Mouse (Mus musculus) thymus, postnatal 14 days (tissue): Measurements from ENCODE around the gene Arpc2.
A peak's percentile ranks its signal among the peaks of the same experiment; 100 is the strongest.

Source experiments
- DNase-seq: peaks from one replicate; pipeline ENCODE4 v3.0.0; 2021

The Arpc2 gene

DNA sequence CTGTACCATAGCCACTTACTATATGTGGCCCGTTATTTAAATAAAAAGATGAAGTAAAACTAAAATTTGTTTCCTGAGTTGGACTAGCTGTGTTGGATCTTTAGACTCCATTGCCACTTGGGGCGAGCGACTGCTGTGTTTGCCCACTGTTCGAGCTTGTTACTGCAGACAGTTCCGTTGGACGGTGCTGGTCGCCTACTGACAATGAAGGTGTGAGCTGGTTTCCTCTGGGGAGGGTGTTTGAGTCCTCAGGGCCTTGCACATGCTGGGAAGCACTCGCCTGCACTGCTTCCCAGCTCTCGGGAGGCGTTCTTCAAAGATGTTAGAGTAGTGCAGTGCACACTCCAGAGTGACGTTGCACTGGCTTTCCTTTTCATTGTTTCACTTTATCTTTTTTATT, 3.7 kb downstream of the Arpc2 start:
- DNase-seq, result peak; percentile 35

GRCm38 (mm10) chr1:74240311-74240710, 4.4 kb downstream of the Arpc2 start:
- no peak for DNase-seq

- DNase-seq, result no peak
These were observed 4.9 kb downstream of the Arpc2 start for GRCm38 (mm10) chr1:74240832-74241231.

- DNase-seq, result no peak
These were observed 9.6 kb downstream of the Arpc2 start for GRCm38 (mm10) chr1:74245525-74245924.

- DNase-seq, result peak; percentile 58
These were observed 12.9 kb downstream of the Arpc2 start for GRCm38 (mm10) chr1:74248799-74249198.

- DNase-seq, result peak; percentile 49
These were observed 13.6 kb downstream of the Arpc2 start for GRCm38 (mm10) chr1:74249331-74249980.

GRCm38 (mm10) chr1:74250096-74250495, 14.2 kb downstream of the Arpc2 start:
- no peak for DNase-seq

DNA sequence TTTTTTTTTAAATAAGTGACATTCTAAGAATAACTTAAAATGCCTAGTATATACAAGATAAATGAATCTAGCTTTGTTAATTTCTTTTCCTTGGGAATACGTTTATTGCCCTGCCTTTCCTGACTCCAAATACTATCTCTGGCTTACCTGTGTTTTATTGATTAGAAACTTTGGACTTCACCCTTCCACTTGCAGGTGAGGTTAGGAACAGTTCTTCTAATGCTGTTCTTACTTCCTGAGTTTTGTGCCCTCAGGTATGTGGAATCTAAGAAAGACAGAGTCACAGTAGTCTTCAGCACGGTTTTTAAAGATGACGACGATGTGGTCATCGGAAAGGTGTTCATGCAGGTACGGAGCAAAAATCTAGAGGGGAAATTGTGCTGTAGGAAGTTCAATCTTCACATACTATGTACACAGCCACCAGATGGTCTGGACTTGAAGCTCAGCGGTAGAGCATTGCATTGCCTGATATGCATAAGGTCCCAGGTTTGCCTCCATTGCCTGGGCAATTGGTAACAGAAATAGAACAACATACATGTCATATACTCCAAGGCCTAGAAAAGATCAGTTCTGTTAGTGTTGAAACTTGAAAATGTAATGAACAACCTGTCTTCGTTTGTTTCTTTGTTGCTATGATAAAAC, 19.9 kb downstream of the Arpc2 start:
- no peak for DNase-seq

- no peak for DNase-seq
These were observed 20.9 kb downstream of the Arpc2 start for GRCm38 (mm10) chr1:74256782-74257181.

DNA sequence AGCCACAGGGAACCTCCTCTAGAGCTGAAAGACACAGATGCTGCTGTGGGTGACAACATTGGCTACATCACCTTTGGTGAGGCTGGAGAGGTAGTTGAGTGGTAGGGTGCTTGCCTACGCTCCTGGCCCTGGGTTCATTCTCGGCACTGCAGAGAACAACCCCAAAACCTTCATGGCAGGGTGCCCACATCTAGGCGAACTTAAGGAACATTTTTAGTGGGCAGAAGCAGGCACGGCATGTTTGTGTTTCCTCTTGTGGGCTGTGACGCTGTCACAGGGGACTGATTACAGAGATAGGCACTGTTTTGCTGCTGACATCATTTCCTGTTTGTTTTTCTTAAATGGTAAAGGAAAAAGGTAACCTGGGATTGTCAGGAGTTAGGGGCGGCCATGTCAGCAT, 26.6 kb downstream of the Arpc2 start:
- DNase-seq, result no peak

GRCm38 (mm10) chr1:74268750-74269149, 32.9 kb downstream of the Arpc2 start:
- DNase-seq, result no peak

GRCm38 (mm10) chr1:74271659-74272058, 35.8 kb downstream of the Arpc2 start:
- DNase-seq, result no peak

- DNase-seq, result no peak
These were observed 39.1 kb downstream of the Arpc2 start for GRCm38 (mm10) chr1:74275015-74275414.

- no peak for DNase-seq
These were observed 41.2 kb downstream of the Arpc2 start for GRCm38 (mm10) chr1:74277041-74277440.

- DNase-seq, result no peak
These were observed 42.1 kb downstream of the Arpc2 start for GRCm38 (mm10) chr1:74277883-74278537.

DNA sequence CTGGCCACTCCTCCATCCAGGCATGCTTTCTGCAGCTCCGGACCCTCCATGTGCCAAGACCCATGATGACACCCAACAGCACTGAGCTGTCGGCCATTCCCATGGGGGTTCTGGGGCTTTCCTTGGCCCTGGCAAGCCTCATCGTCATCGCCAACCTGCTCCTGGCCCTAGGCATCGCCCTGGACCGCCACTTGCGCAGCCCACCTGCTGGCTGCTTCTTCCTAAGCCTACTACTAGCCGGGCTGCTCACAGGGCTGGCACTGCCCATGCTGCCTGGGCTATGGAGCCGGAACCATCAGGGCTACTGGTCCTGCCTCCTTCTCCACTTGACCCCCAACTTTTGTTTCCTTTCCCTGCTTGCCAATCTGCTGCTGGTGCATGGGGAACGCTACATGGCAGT, 42.7 kb downstream of the Arpc2 start, which contains the start of gene Gpbar1:
Gene Gpbar1, plus strand, starts transcription at position 13 of the 400 bp plus-strand sequence.
- DNase-seq, result no peak

DNA sequence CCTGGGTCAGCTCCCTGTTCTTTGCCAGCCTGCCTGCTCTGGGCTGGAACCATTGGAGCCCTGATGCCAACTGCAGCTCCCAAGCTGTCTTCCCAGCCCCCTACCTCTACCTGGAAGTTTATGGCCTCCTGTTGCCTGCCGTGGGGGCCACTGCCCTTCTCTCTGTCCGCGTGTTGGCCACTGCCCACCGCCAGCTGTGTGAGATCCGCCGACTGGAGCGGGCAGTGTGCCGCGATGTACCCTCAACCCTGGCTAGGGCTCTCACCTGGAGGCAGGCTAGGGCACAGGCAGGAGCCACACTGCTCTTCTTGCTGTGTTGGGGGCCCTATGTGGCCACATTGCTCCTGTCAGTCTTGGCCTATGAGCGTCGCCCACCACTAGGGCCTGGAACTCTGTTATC, 43.1 kb downstream of the Arpc2 start:
- no peak for DNase-seq

DNA sequence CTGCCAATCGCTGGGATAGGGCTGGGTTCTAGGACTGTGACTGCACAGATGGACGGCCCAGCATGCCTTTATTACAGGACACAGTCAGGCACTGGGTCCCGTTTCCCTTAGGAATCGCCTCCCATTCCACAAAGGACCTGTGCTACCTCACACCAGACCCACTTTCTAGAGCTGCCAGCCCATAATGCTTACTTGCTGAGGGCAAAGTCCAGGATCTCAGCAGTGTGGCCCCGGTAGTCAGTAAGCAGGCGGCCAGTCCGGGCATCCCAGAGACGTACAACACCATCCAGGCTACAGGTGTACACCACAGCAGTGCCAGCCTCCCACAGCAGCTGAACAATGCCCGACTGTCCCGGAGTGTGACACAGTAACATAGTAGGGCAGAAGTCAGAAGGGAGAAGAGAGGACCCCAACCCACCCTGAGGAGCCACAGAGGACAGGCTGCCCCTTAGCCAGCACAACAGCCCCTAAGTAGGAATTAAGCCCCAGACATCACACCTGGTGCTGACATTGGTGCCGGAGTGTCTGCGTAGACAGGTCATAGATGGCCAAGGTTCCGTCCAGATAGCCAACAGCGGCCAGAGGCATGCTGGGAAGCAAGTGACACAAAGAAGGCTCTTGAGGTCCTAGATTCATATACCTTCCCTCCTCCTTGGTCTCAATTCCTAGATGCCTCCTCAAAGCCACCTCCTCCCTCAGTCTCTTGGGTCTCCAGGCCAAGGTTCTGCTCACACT, 44.9 kb downstream of the Arpc2 start:
- DNase-seq, result no peak

GRCm38 (mm10) chr1:74281372-74281771, 45.5 kb downstream of the Arpc2 start:
- DNase-seq, result no peak

- DNase-seq, result no peak
These were observed 46.0 kb downstream of the Arpc2 start for GRCm38 (mm10) chr1:74281886-74282285.

DNA sequence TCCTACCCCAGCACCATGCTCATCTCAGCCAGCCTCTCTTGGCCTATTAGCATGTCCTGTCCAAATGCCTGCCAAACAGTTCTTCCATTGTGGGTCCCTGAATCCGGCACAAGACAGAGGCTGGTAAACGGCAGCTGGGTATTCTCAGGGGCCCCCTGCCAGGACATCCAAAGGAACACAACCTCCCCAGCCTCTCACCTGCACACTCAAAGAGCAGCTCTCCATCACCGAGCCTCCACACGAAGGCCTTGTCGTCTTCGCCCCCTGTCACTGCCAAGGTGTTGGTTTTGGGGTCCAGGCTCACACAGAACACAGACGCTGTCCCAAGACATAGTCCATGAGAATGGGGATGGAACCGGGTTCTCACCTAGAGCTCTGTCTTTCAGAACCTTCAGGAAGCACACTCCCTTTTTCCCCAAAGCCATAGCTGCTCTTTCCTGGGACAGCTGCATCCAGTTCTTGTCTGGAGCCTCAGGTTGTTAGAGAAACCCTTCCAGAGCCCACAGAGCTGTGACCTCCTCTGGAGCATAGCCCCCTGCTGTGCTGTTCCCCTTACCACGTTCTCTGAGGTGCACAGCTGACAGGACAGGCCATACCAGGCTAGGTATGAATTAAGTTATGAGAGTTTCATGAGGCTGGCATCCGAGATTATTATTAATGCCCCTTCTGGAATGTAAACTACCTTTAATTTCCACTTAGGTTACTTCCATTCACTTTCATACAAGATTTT, 47.2 kb downstream of the Arpc2 start:
- no peak for DNase-seq

DNA sequence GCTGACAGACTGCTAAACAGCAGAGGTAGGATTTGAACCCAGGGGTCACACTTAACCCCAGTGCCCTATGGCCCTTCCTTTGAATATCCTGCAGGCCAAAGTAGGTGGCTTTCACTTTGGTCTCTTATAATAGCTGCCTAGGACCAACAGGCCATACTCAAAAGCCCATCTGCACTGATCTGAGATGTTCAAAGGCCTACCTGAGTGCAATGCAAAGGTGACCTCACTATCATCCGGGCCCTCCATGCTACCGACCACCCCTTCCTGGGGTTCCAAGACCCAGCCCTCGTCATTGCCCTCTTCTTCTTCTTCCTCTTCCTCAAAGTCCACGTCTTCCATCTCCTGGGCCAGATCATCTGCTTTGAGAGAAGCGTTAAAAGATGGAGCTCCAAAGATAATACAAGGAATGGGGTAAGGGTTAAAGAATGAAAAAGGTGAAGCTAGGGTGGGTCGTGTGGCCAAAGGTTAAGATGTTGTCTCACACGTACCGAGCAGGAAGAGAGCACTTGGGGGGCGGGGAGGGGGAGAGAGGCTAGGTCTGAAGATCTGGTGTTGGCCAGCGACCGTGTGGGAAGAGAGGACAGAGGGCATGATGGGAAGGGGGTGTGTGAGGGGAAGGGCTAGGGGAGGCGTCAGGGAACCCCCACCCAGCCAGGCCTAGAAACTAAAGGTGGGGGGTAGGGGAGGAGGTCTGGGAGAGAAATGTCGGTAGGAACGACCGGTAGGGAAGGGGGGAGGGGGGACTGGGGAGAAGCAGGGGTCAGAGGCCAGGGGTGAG, 48.0 kb downstream of the Arpc2 start:
- peak; percentile 71 for DNase-seq
